Mouse (Mus musculus): ENCODE measurements around the gene Zfp937.
"Not testable (repeated sequence)": the region's sequence is repeated elsewhere in the genome, so short reads cannot be mapped to it uniquely, and the experiment has no call there.

DNA sequence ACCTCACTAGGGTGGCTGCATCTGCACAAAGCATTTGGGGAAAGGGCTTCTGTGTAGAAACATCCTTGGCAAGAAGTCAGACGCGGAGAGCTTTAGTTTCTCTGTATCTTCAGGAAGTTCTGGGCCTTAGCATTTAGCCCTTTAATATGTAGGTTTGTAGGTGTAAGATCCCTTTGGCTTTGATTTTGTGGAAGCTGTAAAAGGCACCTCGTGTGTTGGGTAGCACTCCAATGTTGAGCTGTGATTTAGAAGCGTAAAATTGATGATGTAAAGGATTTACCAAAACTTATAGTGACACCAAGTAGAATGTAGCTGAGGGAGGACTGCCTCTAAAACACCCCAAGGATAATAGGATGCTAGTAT lies 471 bp downstream of the Zfp937 start:
- not testable (repeated sequence) for TF ChIP-seq CTCF, EP300 (IDR thresholded peaks at IDR 0.05; ENCODE audit: low read depth)

All from liver, postnatal 0 days (tissue).